Mouse (Mus musculus) kidney, embryonic 14.5 days (tissue): ENCODE data around the gene Adgre5. TPM values are rescaled to one million over a fixed set of nuclear protein-coding genes. Genes with fewer than 3 reads are reported as not detected.

Source experiments
- ATAC-seq: fragments of 200-750 bp; cut with Nextera tagmentation; 2 replicates; pipeline ENCODE4 v1.8.0; 2017; ENCODE audit warnings: moderate number of reproducible peaks, mild to moderate bottlenecking, moderate TSS enrichment, moderate library complexity; ENCODE audit not compliant: low FRiP score, low TSS enrichment
- H3K27ac ChIP-seq: fragments of 300-500 bp; sonication (generic); 2 replicates; pipeline ENCODE4 v1.5.1; 2014; ENCODE audit warnings: low read depth, mild to moderate bottlenecking, low read length, moderate library complexity, mixed read lengths
- H3K27me3 ChIP-seq: fragments of 300-500 bp; sonication (generic); 2 replicates; pipeline ENCODE4 v1.6.1; 2014; ENCODE audit warnings: mild to moderate bottlenecking, low read length; ENCODE audit not compliant: control insufficient read depth, insufficient read depth
- H3K36me3 ChIP-seq: fragments of 300-500 bp; sonication (generic); 2 replicates; pipeline ENCODE4 v1.6.1; 2014; ENCODE audit warnings: low read length, mixed read lengths; ENCODE audit not compliant: control insufficient read depth, insufficient read depth
- H3K4me1 ChIP-seq: fragments of 300-500 bp; sonication (generic); 2 replicates; pipeline ENCODE4 v1.6.1; 2014; ENCODE audit warnings: low read length, mixed read lengths; ENCODE audit not compliant: control insufficient read depth, insufficient read depth
- H3K4me2 ChIP-seq: fragments of 300-500 bp; sonication (generic); replicated peaks from 2 replicates; pipeline ENCODE4 v1.6.1; 2014; ENCODE audit warnings: low read depth, mild to moderate bottlenecking, low read length
- H3K4me3 ChIP-seq: fragments of 300-500 bp; sonication (generic); 2 replicates; pipeline ENCODE4 v1.5.1; 2014; ENCODE audit warnings: mild to moderate bottlenecking, low read length
- H3K9ac ChIP-seq: fragments of 300-500 bp; sonication (generic); 2 replicates; pipeline ENCODE4 v1.6.1; 2014; ENCODE audit warnings: low read depth, mild to moderate bottlenecking, low read length, moderate library complexity
- H3K9me3 ChIP-seq: fragments of 300-500 bp; sonication (generic); 2 replicates; pipeline ENCODE4 v1.6.1; 2016; ENCODE audit warnings: low read length; ENCODE audit not compliant: control insufficient read depth
- WGBS: fragments of 180-500 bp; shearing (Covaris S2); extraction: QIAGEN DNeasy Blood & Tissue Kit; methylation state at CpG from one replicate; pipeline ENCODE4 v1.1.7; 2014; 5-methylcytosine and 5-hydroxymethylcytosine counted together
- polyA plus RNA-seq: library from polyadenylated mRNA; unstranded; fragments of >200 nt; fragmentation: Nextera tagmentation; extraction: Ambion mirVana; gene quantifications from 2 replicates; pipeline ENCODE4 v1.2.1, GENCODE M21; 2014

Gene Adgre5
- polyA plus RNA-seq, 1 experiment from 2014 or later, result 30.9 TPM

GRCm38 (mm10) chr8:83742968-83743367, 1.8 kb upstream of the Adgre5 start:
- H3K4me2 ChIP-seq, result no peak overlapping the region
- WGBS, result 92% methylated on average over 6 of the region's 6 CpGs
- H3K36me3 ChIP-seq, result no peaks in the 10 kb centered on the region
- peaks cover 2% of the 10 kb centered on the region; the same call in 1 of the 2 replicates for H3K27me3 ChIP-seq
- no peak for ATAC-seq
- H3K9me3 ChIP-seq, result no peaks in the 10 kb centered on the region
- H3K4me3 ChIP-seq, result no peak overlapping the region
- H3K9ac ChIP-seq, result no peak overlapping the region
- H3K4me1 ChIP-seq, result peaks cover 9% of the 10 kb centered on the region; the same call in 1 of the 2 replicates
- no peak overlapping the region for H3K27ac ChIP-seq

- ATAC-seq, result no peak
- WGBS, result 79% methylated on average over 19 of the region's 19 CpGs
- Histone ChIP-seq H3K36me3 (no peaks in the 10 kb centered on the region), H3K4me3 (no peak overlapping the region; the same call in 1 of the 2 replicates), H3K9me3 (no peaks in the 10 kb centered on the region), H3K27me3 (no peaks in the 10 kb centered on the region), H3K9ac (peak overlapping the region; percentile 74), H3K27ac (no peak overlapping the region; the same call in 1 of the 2 replicates), H3K4me2 (peak overlapping the region; percentile 92), H3K4me1 (peaks cover 14% of the 10 kb centered on the region; the same call in 1 of the 2 replicates)
Measured at GRCm38 (mm10) chr8:83741849-83742655, 926 bp upstream of the Adgre5 start.

DNA sequence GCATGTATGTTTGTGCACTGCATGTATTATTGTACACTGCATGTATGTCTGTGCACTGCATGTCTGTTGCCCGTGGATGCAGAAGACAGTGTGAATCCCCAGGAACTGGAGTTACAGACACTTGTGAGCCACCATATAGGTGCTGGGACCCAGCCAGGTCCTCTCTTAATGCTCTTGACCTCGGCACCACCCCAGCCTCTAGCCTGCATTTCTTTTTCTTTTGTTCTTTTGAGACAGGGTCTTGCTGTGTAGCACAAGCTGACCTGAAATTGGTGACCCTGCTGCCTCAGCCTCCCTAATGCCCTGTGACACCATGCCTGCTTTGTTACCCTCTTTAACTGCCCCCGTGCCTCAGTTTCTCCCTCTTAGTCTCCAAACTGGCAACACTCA, 545 bp downstream of the Adgre5 start:
- H3K4me3 ChIP-seq, result peak overlapping the region; percentile 60
- H3K27ac ChIP-seq, result peak overlapping the region; percentile 43; the same call in 1 of the 2 replicates
- H3K9ac ChIP-seq, result peak overlapping the region; percentile 74
- 13% methylated on average over 3 of the region's 3 CpGs for WGBS
- ATAC-seq, result no peak
- H3K4me2 ChIP-seq, result peak overlapping the region; percentile 92
- H3K9me3 ChIP-seq, result no peaks in the 10 kb centered on the region
- H3K27me3 ChIP-seq, result no peaks in the 10 kb centered on the region
- H3K4me1 ChIP-seq, result peaks cover 14% of the 10 kb centered on the region; the same call in 1 of the 2 replicates
- H3K36me3 ChIP-seq, result no peaks in the 10 kb centered on the region

DNA sequence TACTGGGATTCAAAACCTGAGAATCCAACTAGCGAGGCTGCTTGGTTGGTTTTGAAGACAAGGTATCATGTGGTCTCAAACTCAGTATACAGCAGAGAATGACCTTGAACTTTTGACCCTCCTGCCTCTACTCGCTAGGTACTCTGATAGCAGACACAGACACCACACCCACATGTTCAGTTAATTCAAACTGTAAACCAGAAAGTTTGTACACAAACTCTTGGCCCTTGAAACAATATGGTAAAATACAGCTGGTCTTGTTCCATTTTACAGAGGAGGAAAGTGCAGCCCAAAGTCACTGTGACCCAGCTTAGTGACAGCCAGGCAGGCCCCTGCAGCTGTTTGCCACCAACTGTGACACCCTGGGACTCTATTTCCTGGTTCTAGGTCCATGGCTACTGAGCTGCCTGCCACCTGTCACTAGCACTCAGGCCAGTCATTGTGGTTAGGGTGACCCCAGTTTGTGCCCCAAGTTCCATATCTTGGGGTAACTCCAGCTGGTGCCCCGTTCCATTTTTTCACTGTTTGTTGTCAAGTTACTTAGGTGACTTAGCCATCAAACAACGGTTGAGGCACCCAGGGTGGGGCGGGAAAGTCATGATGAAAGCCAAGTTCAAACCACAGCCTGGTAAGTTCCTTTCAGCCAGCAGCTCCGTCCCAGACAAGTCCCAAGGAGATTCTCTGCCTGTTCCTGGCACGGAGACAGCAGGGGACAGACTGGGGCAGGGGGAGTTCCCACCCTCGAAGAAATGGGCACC, 1.2 kb downstream of the Adgre5 start:
- Histone ChIP-seq H3K27ac (peak overlapping the region; percentile 63; the same call in 1 of the 2 replicates), H3K9me3 (no peaks in the 10 kb centered on the region), H3K27me3 (no peaks in the 10 kb centered on the region), H3K4me3 (peak overlapping the region; percentile 60), H3K36me3 (no peaks in the 10 kb centered on the region), H3K4me2 (peak overlapping the region; percentile 92), H3K4me1 (peaks cover 14% of the 10 kb centered on the region; the same call in 1 of the 2 replicates), H3K9ac (no peak overlapping the region)
- ATAC-seq, result no peak
- WGBS, result 46% methylated on average over 8 of the region's 8 CpGs

DNA sequence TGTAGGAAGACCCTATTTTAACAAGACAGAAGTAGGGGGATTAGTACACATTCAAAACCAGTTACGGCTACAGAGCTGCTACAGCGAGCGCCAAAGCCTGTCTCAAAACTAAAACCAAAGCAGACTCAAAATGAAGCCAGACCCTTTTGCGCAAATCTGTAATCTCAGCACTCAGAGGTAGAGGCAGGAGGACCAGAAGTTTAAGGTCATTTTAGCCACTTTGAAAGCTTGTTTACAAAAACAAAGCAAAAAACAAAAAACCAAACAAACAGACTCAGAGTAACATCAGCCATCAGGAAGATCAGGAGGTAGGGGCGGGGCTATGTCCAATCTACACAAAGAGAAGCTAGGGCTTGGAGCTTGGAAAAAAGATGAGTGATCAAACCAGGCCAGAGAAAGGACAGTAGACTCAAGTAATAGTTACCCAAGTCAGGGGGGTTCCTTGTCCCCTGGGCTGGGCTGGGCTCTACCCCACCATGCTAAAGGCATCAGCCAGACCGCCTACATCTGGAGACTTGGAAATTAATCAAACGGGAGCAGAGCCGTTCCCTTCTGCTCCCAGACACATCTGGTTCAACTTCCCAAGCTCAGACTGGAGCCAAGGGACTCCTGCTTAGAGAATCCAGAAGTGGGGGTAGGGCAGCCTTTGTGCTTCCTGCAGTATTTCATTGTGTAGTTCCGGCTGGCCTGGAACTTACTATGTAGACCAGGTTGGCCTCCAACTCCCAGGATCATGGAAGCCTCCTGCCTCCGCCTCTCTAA, 2.0 kb downstream of the Adgre5 start:
- no peaks in the 10 kb centered on the region for H3K27me3 ChIP-seq
- ATAC-seq, result peak; percentile 13; the same call in 1 of the 2 replicates
- H3K9me3 ChIP-seq, result no peaks in the 10 kb centered on the region
- H3K27ac ChIP-seq, result peak overlapping the region; percentile 63; the same call in 1 of the 2 replicates
- H3K4me1 ChIP-seq, result peaks cover 14% of the 10 kb centered on the region; the same call in 1 of the 2 replicates
- H3K36me3 ChIP-seq, result no peaks in the 10 kb centered on the region
- no peak overlapping the region for H3K9ac ChIP-seq
- peak overlapping the region; percentile 92; the same call in 1 of the 2 replicates for H3K4me2 ChIP-seq
- H3K4me3 ChIP-seq, result peak overlapping the region; percentile 6; the same call in 1 of the 2 replicates
- WGBS, result 70% methylated on average over 10 of the region's 10 CpGs

DNA sequence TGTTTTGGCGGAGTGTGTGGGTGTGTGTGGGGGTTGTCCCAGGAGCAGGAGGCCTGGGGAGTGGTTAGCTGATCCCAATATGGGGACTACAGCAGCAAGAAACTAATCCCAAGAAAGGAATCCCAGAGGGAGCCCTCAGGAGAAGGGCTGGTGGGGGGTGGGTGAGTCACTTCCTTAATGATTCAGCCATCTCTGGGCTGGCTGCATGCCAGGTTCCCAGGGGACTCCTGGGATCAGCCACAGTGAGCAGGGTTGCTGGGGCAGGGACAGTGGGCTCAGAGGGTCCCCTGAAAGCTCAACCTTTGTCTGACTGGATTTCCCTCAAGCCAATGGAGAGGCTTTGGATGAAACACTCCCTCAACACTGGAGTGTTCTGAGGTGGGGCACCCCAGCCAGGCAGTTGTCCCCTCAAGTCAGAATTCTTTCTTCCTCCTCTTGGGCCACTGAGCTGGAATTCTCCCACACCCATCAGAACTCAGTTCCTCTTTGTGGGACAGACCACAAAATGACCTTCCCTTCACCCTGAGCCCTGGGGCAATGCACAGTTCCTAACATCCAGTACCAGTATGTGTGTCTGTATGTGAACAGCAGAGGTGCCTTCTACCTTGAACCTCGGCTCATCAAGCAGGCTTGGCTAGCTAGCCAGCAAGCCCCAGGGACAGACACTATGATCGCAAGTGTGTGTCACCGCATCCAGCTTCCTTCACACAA, 3.1 kb downstream of the Adgre5 start:
- Histone ChIP-seq H3K9me3 (no peaks in the 10 kb centered on the region), H3K36me3 (no peaks in the 10 kb centered on the region), H3K27ac (peak overlapping the region; percentile 74), H3K4me2 (no peak overlapping the region), H3K27me3 (no peaks in the 10 kb centered on the region), H3K4me1 (peaks cover 14% of the 10 kb centered on the region; the same call in 1 of the 2 replicates), H3K9ac (no peak overlapping the region), H3K4me3 (no peak overlapping the region)
- 41% methylated on average over 4 of the region's 4 CpGs for WGBS
- ATAC-seq, result peak; percentile 68

DNA sequence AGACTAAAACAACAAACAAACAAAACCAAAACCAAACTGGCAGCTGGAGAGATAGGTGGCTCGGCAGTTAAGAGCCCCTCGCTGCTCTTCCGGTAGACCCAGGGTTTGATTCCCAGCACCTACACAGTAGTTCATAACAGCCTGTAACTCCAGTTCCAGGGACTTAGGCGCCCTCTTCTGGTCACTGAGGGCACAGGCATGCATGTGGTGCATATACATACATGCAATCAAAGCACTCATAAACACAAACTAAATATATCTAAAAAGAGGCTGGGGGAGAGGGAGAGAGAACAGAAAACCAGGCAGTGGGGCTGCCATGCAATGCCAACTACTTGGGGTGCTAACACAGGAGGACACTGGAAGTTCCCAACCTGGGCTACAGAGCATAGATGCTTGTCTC, 3.8 kb downstream of the Adgre5 start:
- Histone ChIP-seq H3K27me3 (no peaks in the 10 kb centered on the region), H3K4me3 (no peak overlapping the region), H3K36me3 (no peaks in the 10 kb centered on the region), H3K9ac (no peak overlapping the region), H3K27ac (peak overlapping the region; percentile 74), H3K9me3 (no peaks in the 10 kb centered on the region), H3K4me2 (no peak overlapping the region), H3K4me1 (peaks cover 14% of the 10 kb centered on the region; the same call in 1 of the 2 replicates)
- WGBS, result 91% methylated on average over 4 of the region's 4 CpGs
- no peak for ATAC-seq

GRCm38 (mm10) chr8:83736681-83737080, 4.4 kb downstream of the Adgre5 start:
- Histone ChIP-seq H3K4me1 (peaks cover 14% of the 10 kb centered on the region; the same call in 1 of the 2 replicates), H3K4me2 (no peak overlapping the region), H3K9ac (no peak overlapping the region), H3K9me3 (no peaks in the 10 kb centered on the region), H3K27ac (no peak overlapping the region), H3K4me3 (no peak overlapping the region), H3K27me3 (no peaks in the 10 kb centered on the region), H3K36me3 (no peaks in the 10 kb centered on the region; the same call in 1 of the 2 replicates)
- WGBS, result 91% methylated on average over 4 of the region's 4 CpGs
- no peak for ATAC-seq
